21 mouse cellular contexts compared by ENCODE assay signal in genomic region chr17:48598471-48599141, GRCm38 (mm10).
A peak's percentile ranks its signal among the peaks of the same experiment; 100 is the strongest.
DNase-seq lines count a peak whose midpoint lies in the region; ATAC-seq and TF ChIP-seq lines count a peak whose summit lies in the region.
"Had no signal": no experiment of that assay in that cellular context is flagged by ENCODE, and none has a peak within 500 bp of the region (broad histone marks: within the 10 kb centered on the region; RNA-seq: fewer than 3 reads in every experiment).

No protein-coding gene starts in this region.

- WGBS in cerebellum, adult 2 months = 14% methylated on average over 16 of the region's 16 CpGs
- WGBS in forebrain, embryonic 16.5 days = 90% methylated on average over 16 of the region's 16 CpGs
- WGBS in hindbrain, embryonic 11.5 days = 86% methylated on average over 16 of the region's 16 CpGs

- TF ChIP-seq CTCF in gastrocnemius, adult 2 months (IDR thresholded peaks at IDR 0.05) = no peak
- no peak for TF ChIP-seq CTCF in cerebellum, adult 2 months (IDR thresholded peaks at IDR 0.05; ENCODE audit: borderline replicate concordance, insufficient read depth, low read depth, low read length)

- DNase-seq in gastrocnemius, adult 2 months = peak; percentile 65
- DNase-seq in gastrocnemius, postnatal 4 days (ENCODE audit: low spot score in 2 of 2) = no peak
- peak; percentile 71 for DNase-seq in kidney, adult 9 months
- no peak for DNase-seq in kidney, postnatal 4 days
- DNase-seq in cerebellum, adult 2 months = peak; percentile 50 to 76
- DNase-seq in gastrocnemius, postnatal 10 days = peak; percentile 33
- no peak for DNase-seq in hindbrain, embryonic 11.5 days (ENCODE audit: low spot score)
- DNase-seq: adrenal gland, postnatal 25 days; B cell, adult 2 months; liver, embryonic 13.5 days; midbrain, embryonic 14.5 days; thymus, postnatal 36 days had no signal

- H3K4me1 ChIP-seq in cerebellum, adult 2 months (ENCODE audit: control insufficient read depth, insufficient read depth, low read length) = peaks cover 36% of the 10 kb centered on the region
- H3K4me1 ChIP-seq in forebrain, embryonic 16.5 days (replicated peaks; ENCODE audit: control insufficient read depth, insufficient read depth, low read length) = no peaks in the 10 kb centered on the region
- H3K4me1 ChIP-seq in hindbrain, embryonic 11.5 days (replicated peaks; ENCODE audit: control insufficient read depth, insufficient read depth, low read length) = no peaks in the 10 kb centered on the region
- H3K4me1 ChIP-seq: forebrain, embryonic 15.5 days; liver, embryonic 13.5 days had no signal

- intact Hi-C loops in gastrocnemius, adult 2 months (cut with DNase I) = no loop called here

- ATAC-seq in forebrain, embryonic 16.5 days = no peak
- no peak for ATAC-seq in hindbrain, embryonic 11.5 days (ENCODE audit: low FRiP score)
- ATAC-seq: forebrain, embryonic 15.5 days; intestine, embryonic 16.5 days had no signal

- no peak overlapping the region for H3K9ac ChIP-seq in forebrain, embryonic 16.5 days (replicated peaks; ENCODE audit: low read depth, low read length)
- no peak overlapping the region for H3K9ac ChIP-seq in hindbrain, embryonic 11.5 days (ENCODE audit: low read depth, low read length)
- H3K9ac ChIP-seq: forebrain, embryonic 15.5 days; hindbrain, embryonic 13.5 days; liver, embryonic 13.5 days; neural tube, embryonic 15.5 days had no signal

- H3K9me3 ChIP-seq in forebrain, embryonic 16.5 days (ENCODE audit: control insufficient read depth, low read length) = no peaks in the 10 kb centered on the region
- no peaks in the 10 kb centered on the region for H3K9me3 ChIP-seq in hindbrain, embryonic 11.5 days (ENCODE audit: control insufficient read depth, low read length)
- H3K9me3 ChIP-seq: forebrain, embryonic 15.5 days; hindbrain, embryonic 13.5 days; limb, embryonic 10.5 days; liver, embryonic 13.5 days; neural tube, embryonic 15.5 days had no signal

- no peaks in the 10 kb centered on the region for H3K27me3 ChIP-seq in cerebellum, adult 2 months (ENCODE audit: control insufficient read depth, insufficient read depth, low read length)
- H3K27me3 ChIP-seq in forebrain, embryonic 16.5 days (replicated peaks; ENCODE audit: control insufficient read depth, insufficient read depth, low read length) = no peaks in the 10 kb centered on the region
- H3K27me3 ChIP-seq in hindbrain, embryonic 11.5 days (ENCODE audit: control insufficient read depth, insufficient read depth, low read length) = no peaks in the 10 kb centered on the region
- H3K27me3 ChIP-seq: forebrain, embryonic 15.5 days; hindbrain, embryonic 13.5 days; liver, embryonic 13.5 days had no signal

- H3K36me3 ChIP-seq in forebrain, embryonic 16.5 days (ENCODE audit: control insufficient read depth, insufficient read depth) = no peaks in the 10 kb centered on the region
- no peaks in the 10 kb centered on the region for H3K36me3 ChIP-seq in hindbrain, embryonic 11.5 days (ENCODE audit: control insufficient read depth, insufficient read depth, low read length)
- H3K36me3 ChIP-seq: forebrain, embryonic 15.5 days; hindbrain, embryonic 13.5 days; limb, embryonic 10.5 days; liver, embryonic 13.5 days; neural tube, embryonic 15.5 days had no signal

- TF ChIP-seq POLR2A in cerebellum, adult 2 months (IDR thresholded peaks at IDR 0.05; ENCODE audit: borderline replicate concordance, insufficient read depth, low read length) = peak; percentile 32; the same call in 1 of the 2 replicates

- H3K4me2 ChIP-seq in forebrain, embryonic 16.5 days (ENCODE audit: low read length) = no peak overlapping the region
- no peak overlapping the region for H3K4me2 ChIP-seq in hindbrain, embryonic 11.5 days (replicated peaks; ENCODE audit: low read depth, low read length)
- H3K4me2 ChIP-seq: forebrain, embryonic 15.5 days; hindbrain, embryonic 13.5 days; liver, embryonic 13.5 days; neural tube, embryonic 15.5 days had no signal

- H3K4me3 ChIP-seq in gastrocnemius, adult 2 months = no peak overlapping the region
- peak overlapping the region; percentile 29 for H3K4me3 ChIP-seq in cerebellum, adult 2 months (replicated peaks; ENCODE audit: insufficient read depth, low read depth, low read length)
- H3K4me3 ChIP-seq in forebrain, embryonic 16.5 days (replicated peaks; ENCODE audit: low read length) = no peak overlapping the region
- H3K4me3 ChIP-seq in hindbrain, embryonic 11.5 days (ENCODE audit: low read depth, low read length) = no peak overlapping the region
- H3K4me3 ChIP-seq: erythroblast, embryonic 14.5 days; forebrain, embryonic 15.5 days; hindbrain, embryonic 13.5 days; left cerebral cortex, adult 2 months; limb, embryonic 10.5 days; liver, embryonic 13.5 days; myocyte; neural tube, embryonic 15.5 days had no signal

- H3K27ac ChIP-seq in gastrocnemius, adult 2 months = peak overlapping the region; percentile 78
- peak overlapping the region; percentile 93 for H3K27ac ChIP-seq in cerebellum, adult 2 months (ENCODE audit: insufficient read depth, low read length)
- no peak overlapping the region for H3K27ac ChIP-seq in forebrain, embryonic 16.5 days (ENCODE audit: low read length)
- no peak overlapping the region for H3K27ac ChIP-seq in hindbrain, embryonic 11.5 days (ENCODE audit: low read depth, low read length)
- H3K27ac ChIP-seq: forebrain, embryonic 15.5 days; hindbrain, embryonic 13.5 days; left cerebral cortex, adult 2 months; limb, embryonic 10.5 days; liver, embryonic 13.5 days; neural tube, embryonic 15.5 days had no signal

Comparison
In these comparisons a context has a peak if more than half of its experiments do, and no peak if none do; other contexts are left out.
1. DNase-seq: peak in gastrocnemius, adult 2 months (single experiment), kidney, adult 9 months (single experiment), cerebellum, adult 2 months (2 of 2) and gastrocnemius, postnatal 10 days (single experiment); none in gastrocnemius, postnatal 4 days (0 of 2), kidney, postnatal 4 days (0 of 2) and hindbrain, embryonic 11.5 days (single experiment).
2. H3K27ac ChIP-seq: peak in gastrocnemius, adult 2 months (single experiment) and cerebellum, adult 2 months (single experiment); none in forebrain, embryonic 16.5 days (single experiment) and hindbrain, embryonic 11.5 days (single experiment).